Mouse (Mus musculus) midbrain, embryonic 14.5 days (tissue): ENCODE results near the gene She. TPM values are rescaled to one million over a fixed set of nuclear protein-coding genes. Genes with fewer than 3 reads are reported as not detected.
"Not testable (repeated sequence)": the region's sequence is repeated elsewhere in the genome, so short reads cannot be mapped to it uniquely, and the experiment has no call there.

Experiments
- ATAC-seq: fragments of 200-750 bp; cut with Nextera tagmentation; 2 replicates; pipeline ENCODE4 v1.8.0; 2017; ENCODE audit warnings: moderate number of reproducible peaks, moderate library complexity; ENCODE audit not compliant: low FRiP score, low TSS enrichment
- DNase-seq: peaks from one replicate; pipeline ENCODE4 v3.0.0-alpha.2; 2015
- H3K27ac ChIP-seq: fragments of 300-500 bp; sonication (generic); replicated peaks from 2 replicates; pipeline ENCODE4 v1.5.1; 2014; ENCODE audit warnings: mild to moderate bottlenecking, low read depth, low read length, moderate library complexity
- H3K27me3 ChIP-seq: fragments of 300-500 bp; sonication (generic); 2 replicates; pipeline ENCODE4 v1.6.1; 2014; ENCODE audit warnings: low read length, control low read depth, mixed read lengths; ENCODE audit not compliant: control insufficient read depth, insufficient read depth
- H3K36me3 ChIP-seq: fragments of 300-500 bp; sonication (generic); 2 replicates; pipeline ENCODE4 v1.6.1; 2014; ENCODE audit warnings: low read length, control low read depth; ENCODE audit not compliant: control insufficient read depth, insufficient read depth
- H3K4me1 ChIP-seq: fragments of 300-500 bp; sonication (generic); 2 replicates; pipeline ENCODE4 v1.6.1; 2014; ENCODE audit warnings: mild to moderate bottlenecking, antibody characterized with exemption, low read length, control low read depth; ENCODE audit not compliant: control insufficient read depth, insufficient read depth
- H3K4me2 ChIP-seq: fragments of 300-500 bp; sonication (generic); 2 replicates; pipeline ENCODE4 v1.6.1; 2014; ENCODE audit warnings: mild to moderate bottlenecking, low read length, moderate library complexity
- H3K4me3 ChIP-seq: fragments of 300-500 bp; sonication (generic); replicated peaks from 2 replicates; pipeline ENCODE4 v1.5.1; 2014; ENCODE audit warnings: low read depth, low read length
- H3K9ac ChIP-seq: fragments of 300-500 bp; sonication (generic); replicated peaks from 2 replicates; pipeline ENCODE4 v1.6.1; 2014; ENCODE audit warnings: mild to moderate bottlenecking, low read length, moderate library complexity
- H3K9me3 ChIP-seq: fragments of 300-500 bp; sonication (generic); 2 replicates; pipeline ENCODE4 v1.6.1; 2016; ENCODE audit warnings: low read length, control low read depth, mixed read lengths; ENCODE audit not compliant: control insufficient read depth
- WGBS: fragments of 180-500 bp; shearing (Covaris S2); extraction: QIAGEN DNeasy Blood & Tissue Kit; methylation state at CpG from one replicate; pipeline ENCODE4 v1.1.7; 2014; 5-methylcytosine and 5-hydroxymethylcytosine counted together
- polyA plus RNA-seq: library from polyadenylated mRNA; unstranded; fragments of >200 nt; fragmentation: Nextera tagmentation; extraction: Ambion mirVana; gene quantifications from 2 replicates; pipeline ENCODE4 v1.2.1, GENCODE M21; 2014

Gene She
- polyA plus RNA-seq, 1 experiment from 2014 or later: 2.0 TPM

GRCm38 (mm10) chr3:89862182-89862761 is 31.1 kb downstream of the She start:
- H3K36me3 ChIP-seq: no peaks in the 10 kb centered on the region
- no peak overlapping the region for H3K27ac ChIP-seq
- H3K9ac ChIP-seq: no peak overlapping the region
- DNase-seq (no peak), ATAC-seq (no peak)
- no peak overlapping the region for H3K4me2 ChIP-seq
- H3K4me3 ChIP-seq: no peak overlapping the region
- no peaks in the 10 kb centered on the region for H3K4me1 ChIP-seq
- H3K27me3 ChIP-seq: no peaks in the 10 kb centered on the region
- WGBS: 88% methylated on average over 8 of the region's 8 CpGs
- no peaks in the 10 kb centered on the region for H3K9me3 ChIP-seq

DNA sequence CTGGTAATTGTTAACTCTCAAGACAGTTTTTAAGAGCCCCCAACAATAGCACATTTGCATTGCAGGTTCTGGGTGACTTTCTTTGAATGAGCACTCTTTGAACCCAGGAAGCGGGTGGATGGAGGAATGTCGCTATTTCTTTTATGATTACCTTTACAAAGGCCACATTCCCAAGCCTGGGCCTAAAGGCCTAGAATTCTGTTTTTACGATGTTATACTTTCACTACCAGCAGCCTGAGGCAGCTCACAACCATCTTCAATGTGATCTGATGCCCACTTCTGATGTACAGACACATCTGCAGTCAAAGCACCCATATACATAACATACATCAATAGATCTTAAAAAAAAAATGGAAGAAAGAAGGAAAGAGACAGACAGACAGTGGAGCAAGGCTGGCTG is 32.1 kb downstream of the She start:
- not testable (repeated sequence) for H3K9ac ChIP-seq, H3K36me3 ChIP-seq, H3K4me2 ChIP-seq, H3K4me3 ChIP-seq, DNase-seq, H3K27me3 ChIP-seq, H3K4me1 ChIP-seq, H3K9me3 ChIP-seq, H3K27ac ChIP-seq, ATAC-seq
- WGBS: 88% methylated on average over 3 of the region's 3 CpGs

DNA sequence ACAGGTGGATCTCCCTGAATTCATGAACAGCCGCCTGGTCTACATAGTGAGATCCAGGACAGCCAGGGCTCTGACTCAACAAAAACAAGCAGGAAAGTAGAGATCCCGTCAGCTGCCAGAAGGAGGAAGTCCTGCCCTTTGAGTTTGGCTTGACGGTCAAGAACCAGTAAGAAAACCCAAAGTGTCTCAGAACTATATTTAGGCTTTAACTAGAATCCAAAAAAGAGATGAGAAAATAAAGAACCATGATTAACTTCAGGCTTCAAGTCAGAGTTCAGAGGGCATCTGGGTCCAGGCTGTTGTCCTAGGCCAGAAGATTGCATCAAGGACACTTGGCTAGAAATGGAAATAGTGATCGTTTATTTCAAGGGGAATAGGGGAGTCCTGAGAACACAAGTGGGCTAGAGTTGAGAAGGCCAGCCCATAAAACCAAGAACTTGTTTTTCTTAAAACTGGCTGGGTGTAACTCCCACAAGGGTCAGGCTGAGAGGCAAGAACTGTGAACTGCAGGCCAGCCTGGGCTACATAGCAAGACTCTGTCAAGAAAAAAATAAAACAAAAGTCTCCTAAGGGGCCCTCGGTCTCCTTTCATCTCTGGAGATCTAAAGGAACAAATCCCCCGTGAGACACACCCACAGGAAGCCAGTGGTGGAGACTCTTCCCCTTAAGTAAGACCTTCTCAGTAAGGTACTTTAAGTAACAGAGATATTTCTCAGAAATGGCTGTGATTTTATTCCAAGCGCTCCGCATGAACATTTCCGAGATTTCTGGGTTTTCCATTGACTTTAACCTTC is 32.7 kb downstream of the She start:
- H3K4me2 ChIP-seq: no peak overlapping the region
- no peaks in the 10 kb centered on the region for H3K36me3 ChIP-seq
- no peak overlapping the region for H3K27ac ChIP-seq
- H3K27me3 ChIP-seq: no peaks in the 10 kb centered on the region
- no peak overlapping the region for H3K9ac ChIP-seq
- H3K4me1 ChIP-seq: 0 out of 2 replicates have a peak, but pooled peaks cover 2% of the 10 kb centered on the region
- WGBS: 82% methylated on average over 9 of the region's 9 CpGs
- H3K9me3 ChIP-seq: no peaks in the 10 kb centered on the region
- ATAC-seq: no peak
- no peak overlapping the region for H3K4me3 ChIP-seq
- no peak for DNase-seq

DNA sequence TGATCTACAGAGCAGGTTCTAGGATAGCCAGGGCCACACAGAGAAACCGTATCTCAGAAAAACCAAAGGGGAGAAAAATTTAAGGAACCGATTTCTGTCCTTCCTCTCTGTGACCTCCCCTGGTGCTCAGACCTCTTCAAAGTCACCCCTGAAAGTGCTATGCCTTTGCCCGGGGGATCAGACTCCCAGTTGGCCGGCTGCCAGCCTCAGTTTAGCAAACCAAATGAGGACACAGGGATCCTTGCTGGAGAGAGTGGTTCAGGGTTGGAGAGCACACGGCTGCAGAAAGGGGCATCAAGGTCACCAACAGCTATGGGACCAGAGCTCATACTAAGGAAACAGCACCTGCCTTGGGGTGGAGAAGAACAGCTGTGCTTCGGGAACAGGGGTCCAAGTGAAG is 33.9 kb downstream of the She start:
- Histone ChIP-seq H3K4me3 (no peak overlapping the region), H3K4me1 (0 out of 2 replicates have a peak, but pooled peaks cover 2% of the 10 kb centered on the region), H3K9me3 (no peaks in the 10 kb centered on the region), H3K27me3 (no peaks in the 10 kb centered on the region), H3K9ac (no peak overlapping the region), H3K4me2 (no peak overlapping the region), H3K36me3 (no peaks in the 10 kb centered on the region), H3K27ac (no peak overlapping the region)
- ATAC-seq (no peak), DNase-seq (peak; percentile 25)
- WGBS: 56% methylated on average over 6 of the region's 6 CpGs

DNA sequence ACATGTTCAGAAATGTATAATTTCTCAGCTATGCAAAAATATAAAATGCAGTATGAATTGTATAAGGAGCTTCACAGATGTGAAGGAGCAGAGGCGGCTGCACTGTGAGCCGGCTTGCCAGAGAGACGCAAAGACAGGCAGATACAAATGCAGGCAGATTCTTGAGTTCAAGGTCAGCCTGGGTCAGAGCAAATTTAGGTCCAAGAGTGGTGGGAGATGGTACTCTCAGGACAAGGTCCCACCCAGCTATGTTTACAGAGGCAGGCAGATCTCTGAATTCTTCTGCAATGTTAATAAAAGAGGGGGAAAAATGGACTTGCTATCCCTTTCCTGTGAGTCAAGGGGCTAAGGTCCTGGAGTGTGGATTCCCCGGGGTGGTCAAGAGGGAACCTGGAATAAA is 34.6 kb downstream of the She start:
- 79% methylated on average over 4 of the region's 4 CpGs for WGBS
- Histone ChIP-seq H3K4me1 (0 out of 2 replicates have a peak, but pooled peaks cover 2% of the 10 kb centered on the region), H3K9me3 (no peaks in the 10 kb centered on the region), H3K27ac (no peak overlapping the region), H3K27me3 (no peaks in the 10 kb centered on the region), H3K36me3 (no peaks in the 10 kb centered on the region), H3K4me3 (no peak overlapping the region), H3K4me2 (no peak overlapping the region), H3K9ac (no peak overlapping the region)
- ATAC-seq: no peak
- DNase-seq: no peak

- WGBS: 53% methylated on average over 3 of the region's 4 CpGs
- peak; percentile 53 for DNase-seq
- H3K36me3 ChIP-seq: no peaks in the 10 kb centered on the region
- H3K27ac ChIP-seq: no peak overlapping the region
- H3K9ac ChIP-seq: no peak overlapping the region
- no peak overlapping the region for H3K4me3 ChIP-seq
- H3K27me3 ChIP-seq: no peaks in the 10 kb centered on the region
- ATAC-seq: no peak
- H3K4me2 ChIP-seq: no peak overlapping the region
- H3K9me3 ChIP-seq: no peaks in the 10 kb centered on the region
- 0 out of 2 replicates have a peak, but pooled peaks cover 2% of the 10 kb centered on the region for H3K4me1 ChIP-seq
Measured at GRCm38 (mm10) chr3:89867651-89868050, 36.5 kb downstream of the She start.

DNA sequence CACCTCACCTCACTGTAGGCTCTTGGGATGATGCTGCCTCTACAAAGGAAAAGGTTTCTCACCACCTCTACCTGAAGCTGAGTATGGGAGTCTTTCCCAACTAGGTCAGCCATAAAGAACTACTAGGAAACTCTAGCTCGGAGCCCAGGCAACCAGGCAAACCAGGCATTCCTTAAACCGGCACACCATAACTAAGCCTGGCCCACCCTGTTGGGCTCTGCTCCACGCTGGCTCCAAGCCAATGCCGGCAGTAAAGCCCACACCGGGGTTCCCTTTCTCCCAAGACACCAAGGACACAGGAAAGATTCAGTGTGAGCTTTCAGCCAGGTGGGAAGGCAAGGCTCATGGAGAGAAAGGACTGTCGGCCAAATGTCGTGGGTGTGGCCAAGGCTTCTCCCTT is 37.2 kb downstream of the She start:
- Histone ChIP-seq H3K9me3 (no peaks in the 10 kb centered on the region), H3K4me1 (0 out of 2 replicates have a peak, but pooled peaks cover 2% of the 10 kb centered on the region), H3K9ac (no peak overlapping the region), H3K4me3 (no peak overlapping the region), H3K27ac (no peak overlapping the region), H3K27me3 (no peaks in the 10 kb centered on the region), H3K36me3 (no peaks in the 10 kb centered on the region), H3K4me2 (no peak overlapping the region)
- DNase-seq (peak; percentile 59), ATAC-seq (no peak)
- WGBS: 21% methylated on average over 7 of the region's 7 CpGs

DNA sequence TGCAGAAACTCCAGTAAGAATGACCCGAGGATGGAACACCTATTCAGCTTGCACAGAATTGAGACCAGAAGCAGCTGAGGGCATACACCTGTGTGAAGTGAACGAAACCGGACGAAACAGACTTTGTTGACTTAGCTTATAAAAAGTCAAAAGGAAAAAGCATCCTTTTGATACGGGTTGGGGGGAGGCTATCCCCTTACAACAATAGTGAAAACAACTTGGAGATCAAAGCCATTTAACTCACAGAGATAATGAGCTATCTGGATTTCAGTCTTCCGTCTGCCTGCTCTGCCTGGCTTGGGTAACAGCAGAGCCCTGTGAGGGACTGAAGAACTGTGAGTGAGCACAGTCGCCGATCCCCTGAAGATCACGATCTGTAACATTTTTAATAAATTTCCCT is 37.8 kb downstream of the She start:
- WGBS: 51% methylated on average over 9 of the region's 9 CpGs
- ATAC-seq: no peak
- H3K9me3 ChIP-seq: no peaks in the 10 kb centered on the region

GRCm38 (mm10) chr3:89869556-89869955 is 38.4 kb downstream of the She start:
- no peak overlapping the region for H3K4me3 ChIP-seq
- H3K4me2 ChIP-seq: no peak overlapping the region
- H3K27me3 ChIP-seq: 0 out of 2 replicates have a peak, but pooled peaks cover 2% of the 10 kb centered on the region
- H3K9ac ChIP-seq: no peak overlapping the region
- H3K27ac ChIP-seq: no peak overlapping the region
- WGBS: 65% methylated on average over 9 of the region's 9 CpGs
- H3K4me1 ChIP-seq: 0 out of 2 replicates have a peak, but pooled peaks cover 2% of the 10 kb centered on the region
- no peaks in the 10 kb centered on the region for H3K9me3 ChIP-seq
- DNase-seq (no peak), ATAC-seq (no peak)
- no peaks in the 10 kb centered on the region for H3K36me3 ChIP-seq

More for the DNA sequence above, 37.8 kb downstream of the She start:
- Histone ChIP-seq H3K27ac (no peak overlapping the region), H3K36me3 (no peaks in the 10 kb centered on the region), H3K27me3 (no peaks in the 10 kb centered on the region), H3K4me2 (no peak overlapping the region), H3K4me1 (0 out of 2 replicates have a peak, but pooled peaks cover 2% of the 10 kb centered on the region), H3K9ac (no peak overlapping the region), H3K4me3 (no peak overlapping the region)
- no peak for DNase-seq
